Mouse (Mus musculus) embryonic fibroblast, embryonic 13.5 days (primary cell): ENCODE results near the gene Scarb2. TPM values are rescaled to one million over a fixed set of nuclear protein-coding genes. Genes with fewer than 3 reads are reported as not detected.

Experiments
- H3K27ac ChIP-seq: 2 replicates; pipeline ENCODE4 v1.5.1; 2012; ENCODE audit warnings: low read length, control low read depth, inconsistent platforms; ENCODE audit not compliant: insufficient read depth
- H3K4me1 ChIP-seq: 2 replicates; pipeline ENCODE4 v1.6.1; 2011; ENCODE audit warnings: low read length; ENCODE audit not compliant: control insufficient read depth, insufficient read depth
- H3K4me3 ChIP-seq: 2 replicates; pipeline ENCODE4 v1.5.1; 2011; ENCODE audit warnings: mild to moderate bottlenecking, control low read depth, low read length; ENCODE audit not compliant: insufficient read depth
- CTCF ChIP-seq: IDR thresholded peaks from 2 replicates; pipeline ENCODE4 v1.5.1; 2011; ENCODE audit warnings: mild to moderate bottlenecking, control low read depth, low read length, moderate library complexity, borderline replicate concordance; ENCODE audit not compliant: insufficient read depth
- POLR2A ChIP-seq: IDR thresholded peaks from 2 replicates; pipeline ENCODE4 v1.6.1; 2011; ENCODE audit warnings: low read depth, mild to moderate bottlenecking, control low read depth, low read length, moderate library complexity
- polyA plus RNA-seq: library from polyadenylated mRNA; stranded (reverse); fragments of >200 nt; gene quantifications from 2 replicates; pipeline ENCODE4 v1.2.4, GENCODE M21; 2011; ENCODE audit warnings: low read depth; ENCODE audit not compliant: missing spikeins, insufficient read length

The Scarb2 gene
- polyA plus RNA-seq, 1 experiment = 79.3 TPM

DNA sequence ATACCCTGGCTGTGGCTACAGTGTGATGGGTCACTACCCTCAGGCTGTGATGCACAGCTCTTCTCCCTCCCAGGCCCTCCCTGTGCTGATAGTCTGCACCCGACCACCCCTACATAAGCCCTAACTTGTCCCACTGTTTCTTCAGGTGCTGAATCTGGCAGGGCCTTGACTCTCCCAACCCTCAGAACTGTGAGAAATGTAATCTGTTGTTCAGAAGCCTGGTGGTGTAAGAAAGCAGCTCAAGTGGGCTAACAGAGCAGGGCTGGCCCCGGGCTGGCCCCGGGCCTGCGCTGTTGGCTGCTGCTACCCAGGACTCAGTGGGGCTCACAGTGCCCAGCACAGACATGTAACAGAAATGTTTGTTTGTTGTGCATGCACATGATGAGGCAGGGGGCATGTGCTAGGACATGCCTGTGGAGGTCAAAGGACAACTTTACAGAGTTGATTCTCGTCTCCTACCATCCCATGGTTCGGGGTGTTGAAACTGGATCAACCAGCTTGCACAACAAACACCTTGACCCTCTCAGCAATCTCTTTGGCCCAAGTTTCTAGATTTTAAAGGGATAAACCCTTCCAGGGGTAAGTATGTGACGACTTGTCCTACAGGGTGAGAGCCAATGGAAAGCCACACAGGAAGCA is 10.7 kb downstream of the Scarb2 start:
- no peak overlapping the region for H3K4me3 ChIP-seq
- TF ChIP-seq POLR2A (no peak), CTCF (no peak)
- H3K4me1 ChIP-seq = peaks cover 11% of the 10 kb centered on the region
- no peak overlapping the region for H3K27ac ChIP-seq

DNA sequence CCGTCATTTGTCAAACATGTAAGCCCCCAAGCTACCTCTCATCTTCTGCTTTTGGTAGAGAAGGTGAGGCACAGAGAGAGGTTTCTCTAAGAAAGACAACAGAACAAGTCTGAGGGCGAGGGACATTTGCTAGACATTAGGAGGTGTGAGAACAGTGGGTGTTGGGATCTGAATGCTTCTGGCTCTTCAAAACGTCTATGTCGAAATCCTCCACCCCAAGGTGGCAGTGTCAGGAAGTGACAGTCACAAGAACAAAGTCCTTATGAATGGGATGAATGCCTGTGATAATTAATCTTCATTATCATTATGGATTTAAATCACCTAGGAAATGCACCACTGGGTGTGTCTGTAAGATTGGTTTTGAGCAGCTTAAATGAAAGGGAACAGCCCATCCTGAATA is 11.3 kb downstream of the Scarb2 start:
- Histone ChIP-seq H3K27ac (no peak overlapping the region), H3K4me3 (no peak overlapping the region), H3K4me1 (peaks cover 7% of the 10 kb centered on the region; the same call in 1 of the 2 replicates)
- TF ChIP-seq CTCF (no peak), POLR2A (no peak)

DNA sequence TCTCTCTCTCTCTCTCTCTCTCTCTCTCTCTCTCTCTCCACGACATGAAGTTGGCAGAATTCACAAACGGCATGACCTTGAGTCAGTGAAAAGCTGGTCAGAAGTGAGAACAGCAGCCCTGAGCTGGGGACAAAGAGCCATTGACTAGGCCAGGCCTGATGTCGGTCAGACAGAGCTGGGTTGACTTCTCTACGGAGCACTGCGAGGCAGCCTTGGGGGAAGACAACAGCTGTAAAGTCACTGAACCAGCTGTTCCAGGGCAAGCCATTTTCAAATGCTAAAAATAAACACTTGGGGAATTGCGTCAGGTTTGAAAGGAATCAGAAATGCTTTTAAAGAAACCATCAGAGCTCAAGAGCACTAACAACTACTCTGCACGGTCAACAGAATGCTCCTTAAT is 13.2 kb downstream of the Scarb2 start:
- peaks cover 3% of the 10 kb centered on the region; the same call in 1 of the 2 replicates for H3K4me1 ChIP-seq
- TF ChIP-seq POLR2A (no peak), CTCF (no peak)
- H3K4me3 ChIP-seq = no peak overlapping the region
- no peak overlapping the region for H3K27ac ChIP-seq

DNA sequence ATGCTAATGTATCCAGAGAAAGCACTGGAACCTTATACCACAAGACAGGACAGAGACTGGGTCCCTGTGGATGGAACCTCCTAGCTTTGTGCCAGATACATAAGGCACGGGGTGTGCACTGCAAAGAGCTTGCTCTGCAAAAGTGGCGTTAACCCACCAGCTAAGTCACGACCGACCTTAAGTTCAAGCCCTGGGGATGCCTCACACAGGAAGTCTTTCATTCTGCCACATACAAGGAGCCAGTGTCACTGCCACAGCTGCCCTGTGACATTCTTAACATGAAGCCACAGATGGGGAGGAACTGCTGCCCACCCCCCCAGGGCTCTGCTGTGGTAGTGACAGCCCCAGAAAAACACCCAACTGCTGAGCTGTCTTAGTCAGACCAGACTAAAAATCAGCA is 15.9 kb downstream of the Scarb2 start:
- peaks cover 2% of the 10 kb centered on the region for H3K4me1 ChIP-seq
- H3K4me3 ChIP-seq = no peak overlapping the region
- no peak for TF ChIP-seq POLR2A
- no peak for TF ChIP-seq CTCF
- H3K27ac ChIP-seq = no peak overlapping the region

DNA sequence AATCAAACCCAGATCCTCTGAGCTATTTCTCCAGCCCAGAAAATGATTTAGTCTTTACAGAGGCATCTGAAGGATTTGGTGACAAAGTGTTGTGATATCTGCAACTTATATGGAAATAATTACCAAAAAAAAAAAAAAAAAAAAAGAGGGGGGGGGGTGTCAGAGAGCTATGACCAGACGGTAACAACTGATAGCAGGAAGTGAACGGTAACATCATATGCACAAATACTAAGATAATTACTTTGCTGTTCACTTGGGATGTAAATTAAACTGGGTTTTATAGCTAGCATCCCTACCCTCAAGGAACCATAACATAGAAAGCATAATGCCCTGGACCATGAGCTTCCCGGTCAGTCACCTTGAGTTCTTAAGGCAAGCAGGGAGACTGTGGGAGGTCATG is 16.3 kb downstream of the Scarb2 start:
- Histone ChIP-seq H3K27ac (no peak overlapping the region), H3K4me3 (no peak overlapping the region), H3K4me1 (peaks cover 2% of the 10 kb centered on the region)
- TF ChIP-seq POLR2A = no peak

DNA sequence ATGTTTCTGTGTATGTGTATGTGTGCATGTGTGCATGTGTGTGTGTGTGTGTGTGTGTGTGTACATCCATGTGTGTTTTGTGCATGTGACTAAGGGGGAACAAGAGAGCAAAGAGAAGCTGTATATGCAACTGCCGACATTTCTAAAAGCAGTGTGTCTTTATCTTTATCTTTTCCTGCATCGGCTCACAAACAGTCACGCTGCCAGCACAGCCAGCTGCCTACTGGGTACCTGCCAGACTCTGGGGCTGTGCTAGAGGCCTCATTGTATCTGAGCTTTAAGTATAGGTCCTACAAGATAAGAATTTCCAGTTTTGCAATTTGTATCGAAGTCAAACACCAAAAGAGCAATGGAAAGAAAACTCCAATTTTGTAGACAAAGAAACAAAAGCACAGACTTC is 17.1 kb downstream of the Scarb2 start:
- TF ChIP-seq POLR2A = no peak
- TF ChIP-seq CTCF = no peak
- 0 out of 2 replicates have a peak overlapping the region, but pooled peaks have one; percentile 31 for H3K27ac ChIP-seq
- H3K4me3 ChIP-seq = no peak overlapping the region
- peaks cover 2% of the 10 kb centered on the region for H3K4me1 ChIP-seq

DNA sequence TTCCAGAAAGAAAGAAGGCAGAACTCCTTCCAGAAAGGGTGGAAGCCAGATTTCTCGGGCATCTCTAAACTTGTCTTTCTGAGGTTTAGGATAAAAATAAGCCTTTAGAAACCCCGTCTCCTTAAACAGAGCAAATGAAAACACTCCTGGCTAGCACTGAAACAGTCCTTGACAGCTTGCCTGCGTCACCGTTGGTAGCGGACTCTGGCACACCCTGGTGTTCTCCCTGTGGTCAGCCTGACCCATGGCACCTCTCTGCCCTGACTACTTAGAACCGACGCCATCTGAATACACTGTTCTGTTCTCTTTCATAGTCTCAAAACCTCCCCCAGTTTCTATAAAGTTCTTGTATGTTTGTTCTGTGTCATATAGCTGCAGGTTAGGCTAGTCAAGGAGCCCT is 17.7 kb downstream of the Scarb2 start:
- Histone ChIP-seq H3K4me3 (no peak overlapping the region), H3K27ac (no peak overlapping the region), H3K4me1 (peaks cover 2% of the 10 kb centered on the region)
- TF ChIP-seq POLR2A (no peak), CTCF (no peak)

DNA sequence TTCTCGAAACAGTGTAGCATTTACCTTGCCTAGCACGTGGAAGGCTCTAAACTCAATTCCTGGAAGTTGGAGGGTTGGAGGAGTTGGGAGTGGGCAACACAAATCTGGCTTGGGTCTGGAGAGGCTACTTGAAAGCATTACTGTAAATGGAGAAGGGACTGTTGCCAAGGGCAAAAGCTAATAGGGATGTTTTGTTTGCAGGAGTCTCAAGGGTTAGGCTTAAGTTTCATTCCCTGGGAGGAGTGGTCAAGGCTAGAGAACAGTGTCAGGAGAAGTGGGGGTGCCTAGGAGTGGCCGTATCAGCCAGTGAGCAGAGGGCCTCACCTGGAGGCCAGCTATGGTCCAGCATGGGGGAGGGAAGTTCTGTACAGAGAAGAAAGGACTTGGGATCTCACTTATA is 18.2 kb downstream of the Scarb2 start:
- Histone ChIP-seq H3K4me1 (peaks cover 2% of the 10 kb centered on the region), H3K27ac (no peak overlapping the region), H3K4me3 (no peak overlapping the region)
- TF ChIP-seq CTCF = no peak

DNA sequence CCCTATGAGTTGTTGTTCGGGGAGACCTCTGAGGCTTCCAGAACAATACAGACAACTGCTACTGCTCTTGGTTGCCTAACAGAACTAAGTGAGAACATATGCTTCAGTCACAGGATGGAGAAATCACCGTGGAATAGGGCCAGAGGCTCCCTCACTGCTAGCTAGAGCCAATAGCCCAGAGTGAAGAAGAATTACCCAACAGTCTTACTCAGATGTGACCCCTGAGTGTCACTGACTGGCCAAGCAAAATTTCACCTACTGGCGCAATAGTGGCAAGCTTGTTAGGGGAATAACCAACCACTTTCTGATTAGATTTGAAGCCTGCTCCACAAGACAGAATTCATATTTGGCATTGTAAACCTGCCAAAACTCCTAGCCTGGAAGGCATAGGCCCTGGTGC is 19.9 kb downstream of the Scarb2 start:
- no peak overlapping the region for H3K27ac ChIP-seq
- TF ChIP-seq POLR2A (no peak), CTCF (no peak)
- peaks cover 2% of the 10 kb centered on the region for H3K4me1 ChIP-seq
- no peak overlapping the region for H3K4me3 ChIP-seq

DNA sequence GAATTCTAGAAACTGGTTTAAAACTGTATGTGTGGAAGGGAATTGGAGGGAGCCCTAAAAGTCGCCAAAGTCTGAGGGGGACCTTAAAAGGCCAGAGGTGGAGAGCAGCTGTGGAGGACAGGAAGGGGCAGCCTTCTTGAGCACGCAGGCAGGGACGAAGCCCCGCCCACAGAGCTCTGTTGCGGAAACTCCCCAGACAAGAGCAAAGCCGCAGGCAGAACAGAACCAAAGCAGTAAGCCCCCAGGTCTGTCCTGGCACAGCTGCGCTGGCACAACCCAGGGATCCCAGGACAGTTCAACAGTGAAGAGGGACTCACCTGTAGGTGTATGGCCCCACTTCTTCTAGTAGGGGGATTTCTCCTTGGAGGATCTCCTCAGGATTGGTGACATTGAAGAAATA is 21.8 kb downstream of the Scarb2 start:
- no peak overlapping the region for H3K27ac ChIP-seq
- no peak overlapping the region for H3K4me3 ChIP-seq
- peaks cover 2% of the 10 kb centered on the region for H3K4me1 ChIP-seq
- no peak for TF ChIP-seq CTCF
- TF ChIP-seq POLR2A = no peak

DNA sequence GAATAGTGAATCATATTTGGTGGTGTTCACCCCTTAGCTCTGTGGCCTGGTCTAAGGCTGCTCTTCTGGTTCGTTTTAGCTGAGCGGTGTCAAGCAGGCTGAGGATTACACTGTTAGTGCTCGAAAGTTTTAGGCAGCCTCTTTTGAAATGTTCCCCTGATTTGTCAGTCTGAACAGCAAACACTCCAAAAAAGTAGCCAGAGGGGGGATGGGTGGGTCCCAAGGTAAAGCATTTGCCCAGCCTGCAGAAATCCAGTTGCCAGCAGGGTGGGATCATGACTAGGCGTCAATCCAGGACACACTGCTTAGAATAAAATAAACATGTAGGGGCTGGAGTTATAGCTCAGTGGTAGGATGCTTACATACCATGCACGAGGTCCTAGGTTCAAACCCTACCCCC is 33.8 kb downstream of the Scarb2 start:
- Histone ChIP-seq H3K4me1 (peaks cover 12% of the 10 kb centered on the region), H3K27ac (no peak overlapping the region), H3K4me3 (no peak overlapping the region)
- TF ChIP-seq POLR2A (no peak), CTCF (no peak)
